Mouse (Mus musculus) heart, embryonic 15.5 days (tissue): ENCODE results near the gene Acat2. TPM values are rescaled to one million over a fixed set of nuclear protein-coding genes. Genes with fewer than 3 reads are reported as not detected.
"Not testable (repeated sequence)": the region's sequence is repeated elsewhere in the genome, so short reads cannot be mapped to it uniquely, and the experiment has no call there.

ENCODE experiments used
- ATAC-seq: fragments of 200-750 bp; cut with Nextera tagmentation; replicated peaks from 2 replicates; pipeline ENCODE4 v1.8.0; 2017; ENCODE audit warnings: low read depth, moderate TSS enrichment; ENCODE audit not compliant: insufficient number of reproducible peaks, insufficient read depth, low FRiP score
- H3K27ac ChIP-seq: fragments of 300-500 bp; sonication (generic); 2 replicates; pipeline ENCODE4 v1.5.1; 2015; ENCODE audit warnings: mild to moderate bottlenecking, inconsistent platforms
- H3K27me3 ChIP-seq: fragments of 300-500 bp; sonication (generic); 2 replicates; pipeline ENCODE4 v1.6.1; 2015; ENCODE audit warnings: inconsistent platforms
- H3K36me3 ChIP-seq: fragments of 300-500 bp; sonication (generic); 2 replicates; pipeline ENCODE4 v1.6.1; 2015; ENCODE audit warnings: mild to moderate bottlenecking, inconsistent platforms
- H3K4me1 ChIP-seq: fragments of 300-500 bp; sonication (generic); replicated peaks from 2 replicates; pipeline ENCODE4 v1.6.1; 2015; ENCODE audit warnings: inconsistent platforms
- H3K4me2 ChIP-seq: fragments of 300-500 bp; sonication (generic); 2 replicates; pipeline ENCODE4 v1.6.1; 2015; ENCODE audit warnings: inconsistent platforms, mild to moderate bottlenecking, moderate library complexity
- H3K4me3 ChIP-seq: fragments of 300-500 bp; sonication (generic); 2 replicates; pipeline ENCODE4 v1.5.1; 2015; ENCODE audit warnings: mild to moderate bottlenecking, inconsistent platforms
- H3K9ac ChIP-seq: fragments of 300-500 bp; sonication (generic); 2 replicates; pipeline ENCODE4 v1.6.1; 2015; ENCODE audit warnings: mild to moderate bottlenecking, inconsistent platforms
- H3K9me3 ChIP-seq: fragments of 300-500 bp; sonication (generic); replicated peaks from 2 replicates; pipeline ENCODE4 v1.6.1; 2016; ENCODE audit warnings: inconsistent platforms
- WGBS: fragments of 180-500 bp; shearing (Covaris S2); methylation state at CpG from one replicate; pipeline ENCODE4 v1.1.7; 2015; ENCODE audit warnings: mixed read lengths; 5-methylcytosine and 5-hydroxymethylcytosine counted together
- polyA plus RNA-seq: library from polyadenylated mRNA; unstranded; fragments of >200 nt; fragmentation: Nextera tagmentation; extraction: Ambion mirVana; gene quantifications from 2 replicates; pipeline ENCODE4 v1.2.1, GENCODE M21; 2015

The Acat2 gene
- polyA plus RNA-seq, 1 experiment from 2014 or later: 26.5 TPM

DNA sequence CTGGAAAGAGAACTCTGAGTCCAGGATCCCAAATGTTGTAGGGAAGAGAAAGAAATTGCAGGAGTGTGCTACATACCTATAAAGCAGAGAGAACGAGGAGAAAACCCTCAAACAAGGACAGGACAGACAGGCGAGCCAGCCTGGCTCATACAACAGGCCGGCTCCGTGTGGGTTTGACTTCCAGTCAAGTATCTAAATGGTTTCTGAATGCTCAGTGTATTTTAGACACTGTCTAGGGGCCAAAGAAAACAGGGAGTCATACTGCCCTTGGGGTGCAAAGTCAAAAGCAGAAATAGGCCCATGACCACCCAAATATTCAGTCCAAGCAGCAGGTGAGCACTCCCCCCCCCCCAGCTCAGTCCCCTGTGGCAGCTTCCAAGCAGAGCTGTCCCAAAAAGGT lies 54.7 kb downstream of the Acat2 start:
- Histone ChIP-seq H3K9me3 (no peaks in the 10 kb centered on the region), H3K4me2 (no peak overlapping the region), H3K36me3 (peaks cover 12% of the 10 kb centered on the region; the same call in 1 of the 2 replicates), H3K27me3 (no peaks in the 10 kb centered on the region), H3K4me1 (no peaks in the 10 kb centered on the region), H3K9ac (no peak overlapping the region), H3K27ac (no peak overlapping the region), H3K4me3 (no peak overlapping the region)
- no peak for ATAC-seq
- 81% methylated on average over 4 of the region's 4 CpGs for WGBS

DNA sequence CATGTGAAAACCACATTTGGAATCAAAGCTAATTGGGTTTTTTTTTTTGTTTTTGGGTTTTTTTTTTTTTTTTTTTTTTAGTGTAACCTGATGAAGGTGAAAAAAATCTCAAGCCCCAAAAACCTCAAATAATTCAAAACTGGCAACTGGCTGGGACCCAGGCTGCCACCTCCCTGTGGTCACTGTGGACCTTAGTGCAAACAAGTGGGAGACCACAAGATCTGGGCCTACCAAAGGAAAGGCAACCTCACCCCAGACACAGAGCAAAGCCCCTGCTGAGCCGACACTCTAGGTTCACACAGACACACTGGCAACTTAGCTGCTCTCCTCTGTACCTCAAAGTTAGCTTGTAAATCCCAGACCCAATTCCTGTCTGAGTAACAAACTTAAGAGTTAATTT lies 56.2 kb downstream of the Acat2 start:
- Histone ChIP-seq H3K9me3 (no peaks in the 10 kb centered on the region), H3K36me3 (peaks cover 12% of the 10 kb centered on the region; the same call in 1 of the 2 replicates), H3K27ac (no peak overlapping the region), H3K27me3 (no peaks in the 10 kb centered on the region), H3K4me1 (no peaks in the 10 kb centered on the region), H3K9ac (no peak overlapping the region), H3K4me3 (no peak overlapping the region), H3K4me2 (no peak overlapping the region)
- 90% methylated on average over 1 of the region's 1 CpGs for WGBS
- ATAC-seq: no peak

DNA sequence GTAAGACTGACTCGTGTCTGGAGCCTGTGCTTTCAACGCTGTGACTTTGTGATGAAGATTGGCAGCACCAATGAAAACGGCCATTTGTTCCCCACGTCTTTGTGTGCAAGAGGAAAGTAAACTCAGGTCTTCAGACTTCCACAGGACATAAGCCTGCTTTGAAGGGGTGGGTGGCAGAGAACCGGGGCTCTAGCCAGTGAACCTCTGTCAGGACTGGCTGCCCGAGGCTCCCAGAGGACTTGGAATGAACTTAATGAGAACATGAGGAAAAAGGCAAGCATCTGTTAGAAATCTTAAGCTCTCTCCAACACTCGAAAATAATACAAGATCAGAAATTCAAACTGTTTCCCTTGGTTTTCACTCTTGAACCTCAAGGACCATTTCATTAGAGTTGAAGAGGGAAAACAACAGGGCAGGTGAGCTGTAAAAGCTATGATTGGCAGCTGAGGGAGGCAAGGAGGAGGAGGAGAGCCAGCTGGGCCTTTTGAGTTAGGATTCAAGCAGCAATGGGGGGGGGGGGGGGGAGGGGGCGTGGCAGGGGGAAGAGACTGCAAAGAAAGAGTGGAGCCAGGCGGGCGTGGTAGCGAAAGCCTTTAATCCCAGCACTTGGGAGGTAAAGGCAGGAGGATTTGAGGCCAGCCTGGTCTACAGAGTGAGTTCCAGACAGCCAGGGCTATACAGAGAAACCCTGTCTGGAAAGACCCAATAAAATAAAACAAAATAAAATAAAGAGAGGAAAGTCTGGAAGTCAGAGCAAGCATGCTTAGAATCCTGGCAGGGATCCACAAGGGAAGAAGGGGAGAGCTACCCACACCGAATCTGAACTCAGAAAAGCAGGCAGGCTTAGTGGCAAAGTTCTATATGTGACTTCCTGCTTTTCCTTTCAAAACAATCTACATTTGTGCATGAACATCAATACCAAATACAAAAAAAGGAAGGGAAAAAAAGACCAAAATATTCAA lies 56.9 kb downstream of the Acat2 start:
- Histone ChIP-seq H3K27ac (no peak overlapping the region), H3K9me3 (no peaks in the 10 kb centered on the region), H3K4me2 (no peak overlapping the region), H3K9ac (no peak overlapping the region), H3K4me3 (no peak overlapping the region), H3K4me1 (no peaks in the 10 kb centered on the region), H3K36me3 (peaks cover 15% of the 10 kb centered on the region; the same call in 1 of the 2 replicates), H3K27me3 (no peaks in the 10 kb centered on the region)
- 63% methylated on average over 11 of the region's 12 CpGs for WGBS
- ATAC-seq: no peak

- Histone ChIP-seq H3K4me1 (no peaks in the 10 kb centered on the region), H3K4me3 (no peak overlapping the region), H3K9ac (no peak overlapping the region), H3K36me3 (peaks cover 15% of the 10 kb centered on the region; the same call in 1 of the 2 replicates), H3K9me3 (no peaks in the 10 kb centered on the region), H3K27me3 (no peaks in the 10 kb centered on the region), H3K4me2 (no peak overlapping the region), H3K27ac (no peak overlapping the region)
- WGBS: 92% methylated on average over 6 of the region's 6 CpGs
- ATAC-seq: no peak
These were observed 58.3 kb downstream of the Acat2 start for GRCm38 (mm10) chr17:12902291-12902690.

DNA sequence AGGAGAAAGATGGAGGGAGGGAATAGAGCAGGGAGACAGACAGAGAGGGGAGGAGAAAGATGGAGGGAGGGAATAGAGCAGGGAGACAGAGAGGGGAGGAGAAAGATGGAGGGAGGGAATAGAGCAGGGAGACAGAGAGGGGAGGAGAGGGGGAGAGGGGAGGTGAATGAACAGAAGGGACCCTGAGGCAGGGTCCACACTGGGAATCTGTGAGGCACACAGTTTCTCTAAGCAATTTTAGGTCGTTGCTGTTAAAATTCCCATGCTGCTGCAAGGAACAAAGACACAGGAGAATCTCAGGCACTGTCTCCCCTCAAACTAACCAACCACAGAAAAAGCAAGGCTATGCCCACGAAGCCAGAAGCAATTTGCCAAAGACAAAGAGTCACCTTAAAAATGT lies 61.9 kb downstream of the Acat2 start:
- not testable (repeated sequence) for H3K4me2 ChIP-seq, H3K27me3 ChIP-seq, ATAC-seq, H3K4me3 ChIP-seq, H3K4me1 ChIP-seq, H3K9me3 ChIP-seq, H3K27ac ChIP-seq, H3K9ac ChIP-seq
- WGBS: 47% methylated on average over 2 of the region's 2 CpGs
- H3K36me3 ChIP-seq: peaks cover 15% of the 10 kb centered on the region; the same call in 1 of the 2 replicates

- 90% methylated on average over 5 of the region's 5 CpGs for whole genome bisulfite sequencing
- Histone ChIP-seq H3K9me3 (no peaks in the 10 kb centered on the region), H3K27ac (no peak overlapping the region), H3K36me3 (peaks cover 14% of the 10 kb centered on the region; the same call in 1 of the 2 replicates), H3K9ac (no peak overlapping the region), H3K4me2 (no peak overlapping the region), H3K4me3 (no peak overlapping the region), H3K27me3 (no peaks in the 10 kb centered on the region), H3K4me1 (no peaks in the 10 kb centered on the region)
- no peak for ATAC-seq
These were observed 62.9 kb downstream of the Acat2 start for GRCm38 (mm10) chr17:12897674-12898073.

Other genes starting within 250 kb of the Acat2 start
- 121 and 127 TPM in 2 replicates for gene Igf2r, start 191.1 kb downstream of the Acat2 start, polyA plus RNA-seq
- gene Mas1, start 92.6 kb downstream of the Acat2 start, polyA plus RNA-seq: 0.49 and 0.66 TPM in 2 replicates
- gene Mrgprh, start 84.7 kb downstream of the Acat2 start, polyA plus RNA-seq: 0.08 TPM in 1 of 2 replicates, not detected in the other
- gene Pnldc1, start 50.5 kb downstream of the Acat2 start, polyA plus RNA-seq: 0.77 and 1.3 TPM in 2 replicates
- gene Tcp1, start 45.0 kb downstream of the Acat2 start, polyA plus RNA-seq: 283 and 316 TPM in 2 replicates
- 165 and 199 TPM in 2 replicates for gene Mrpl18, start 44.4 kb downstream of the Acat2 start, polyA plus RNA-seq
- 0.29 and 0.40 TPM in 2 replicates for gene Acat3, start 20.1 kb downstream of the Acat2 start, polyA plus RNA-seq
- 73.4 and 76.1 TPM in 2 replicates for gene Wtap, start 33.4 kb upstream of the Acat2 start, polyA plus RNA-seq
- 376 and 436 TPM in 2 replicates for gene Sod2, start 46.1 kb upstream of the Acat2 start, polyA plus RNA-seq
- gene Gpr31b, start 91.5 kb upstream of the Acat2 start, polyA plus RNA-seq: 0.22 TPM in 1 of 2 replicates, not detected in the other
- gene Tcp10b, start 100.4 kb upstream of the Acat2 start, polyA plus RNA-seq: 0.05 TPM in 1 of 2 replicates, not detected in the other
- gene Unc93a, start 171.1 kb upstream of the Acat2 start, polyA plus RNA-seq: not detected in 2 replicates